Comparison of ENCODE assay signal across 28 mouse cellular contexts in genomic region chr1:126642751-126643150, GRCm38 (mm10).
"Had no signal": no experiment of that assay in that cellular context is flagged by ENCODE, and none has a peak within 500 bp of the region (broad histone marks: within the 10 kb centered on the region; RNA-seq: fewer than 3 reads in every experiment).

No protein-coding gene starts in this region.

- H3K9me3 ChIP-seq: embryonic facial prominence, embryonic 10.5 days; embryonic facial prominence, embryonic 12.5 days; embryonic facial prominence, embryonic 13.5 days; embryonic facial prominence, embryonic 15.5 days; forebrain, embryonic 10.5 days; forebrain, embryonic 12.5 days; forebrain, embryonic 13.5 days; forebrain, embryonic 15.5 days had no signal

- H3K27ac ChIP-seq: embryonic facial prominence, embryonic 10.5 days; embryonic facial prominence, embryonic 12.5 days; embryonic facial prominence, embryonic 13.5 days; embryonic facial prominence, embryonic 15.5 days; forebrain, embryonic 10.5 days; forebrain, embryonic 12.5 days; forebrain, embryonic 13.5 days; forebrain, embryonic 15.5 days; gastrocnemius, adult 2 months had no signal

- H3K4me2 ChIP-seq: embryonic facial prominence, embryonic 12.5 days; embryonic facial prominence, embryonic 13.5 days; embryonic facial prominence, embryonic 15.5 days; forebrain, embryonic 12.5 days; forebrain, embryonic 13.5 days; forebrain, embryonic 15.5 days had no signal

- ATAC-seq: forebrain, embryonic 13.5 days; forebrain, embryonic 14.5 days; forebrain, embryonic 15.5 days; forebrain, embryonic 16.5 days; forebrain, postnatal 0 days had no signal

- H3K4me1 ChIP-seq: embryonic facial prominence, embryonic 10.5 days; embryonic facial prominence, embryonic 12.5 days; embryonic facial prominence, embryonic 13.5 days; embryonic facial prominence, embryonic 15.5 days; forebrain, embryonic 10.5 days; forebrain, embryonic 12.5 days; forebrain, embryonic 15.5 days had no signal

- H3K9ac ChIP-seq: embryonic facial prominence, embryonic 12.5 days; embryonic facial prominence, embryonic 13.5 days; embryonic facial prominence, embryonic 15.5 days; forebrain, embryonic 12.5 days; forebrain, embryonic 13.5 days; forebrain, embryonic 15.5 days; forebrain, postnatal 0 days had no signal

- H3K4me3 ChIP-seq: embryonic facial prominence, embryonic 10.5 days; embryonic facial prominence, embryonic 12.5 days; embryonic facial prominence, embryonic 13.5 days; embryonic facial prominence, embryonic 15.5 days; erythroblast, embryonic 14.5 days; forebrain, embryonic 10.5 days; forebrain, embryonic 12.5 days; forebrain, embryonic 13.5 days; forebrain, embryonic 15.5 days; gastrocnemius, adult 2 months had no signal

- H3K36me3 ChIP-seq: embryonic facial prominence, embryonic 10.5 days; embryonic facial prominence, embryonic 12.5 days; embryonic facial prominence, embryonic 13.5 days; embryonic facial prominence, embryonic 15.5 days; forebrain, embryonic 10.5 days; forebrain, embryonic 12.5 days; forebrain, embryonic 15.5 days had no signal

- DNase-seq: cerebellum, adult 2 months; cerebellum, adult 8-10 months; cerebellum, adult 9-10 months; cerebellum, adult 9-11 months; cerebellum, postnatal 10 days; cerebellum, postnatal 14 days; cerebellum, postnatal 25 days; cerebellum, postnatal 36 days; embryo, embryonic 11 days; forebrain, postnatal 0 days; gastrocnemius, adult 2 months; gastrocnemius, postnatal 10 days; gastrocnemius, postnatal 14 days; gastrocnemius, postnatal 25 days; gastrocnemius, postnatal 36 days; heart, adult 11 months; heart, adult 18-20 months had no signal

- H3K27me3 ChIP-seq: embryonic facial prominence, embryonic 12.5 days; embryonic facial prominence, embryonic 13.5 days; embryonic facial prominence, embryonic 15.5 days; forebrain, embryonic 12.5 days; forebrain, embryonic 13.5 days; forebrain, embryonic 15.5 days had no signal
